Mouse (Mus musculus): ENCODE measurements around the gene Metrn. TPM values are rescaled to one million over a fixed set of nuclear protein-coding genes. Genes with fewer than 3 reads are reported as not detected.
A peak's percentile ranks its signal among the peaks of the same experiment; 100 is the strongest.

Gene Metrn
- polyA plus RNA-seq, 1 experiment from 2014 or later, result 21.4 TPM

DNA sequence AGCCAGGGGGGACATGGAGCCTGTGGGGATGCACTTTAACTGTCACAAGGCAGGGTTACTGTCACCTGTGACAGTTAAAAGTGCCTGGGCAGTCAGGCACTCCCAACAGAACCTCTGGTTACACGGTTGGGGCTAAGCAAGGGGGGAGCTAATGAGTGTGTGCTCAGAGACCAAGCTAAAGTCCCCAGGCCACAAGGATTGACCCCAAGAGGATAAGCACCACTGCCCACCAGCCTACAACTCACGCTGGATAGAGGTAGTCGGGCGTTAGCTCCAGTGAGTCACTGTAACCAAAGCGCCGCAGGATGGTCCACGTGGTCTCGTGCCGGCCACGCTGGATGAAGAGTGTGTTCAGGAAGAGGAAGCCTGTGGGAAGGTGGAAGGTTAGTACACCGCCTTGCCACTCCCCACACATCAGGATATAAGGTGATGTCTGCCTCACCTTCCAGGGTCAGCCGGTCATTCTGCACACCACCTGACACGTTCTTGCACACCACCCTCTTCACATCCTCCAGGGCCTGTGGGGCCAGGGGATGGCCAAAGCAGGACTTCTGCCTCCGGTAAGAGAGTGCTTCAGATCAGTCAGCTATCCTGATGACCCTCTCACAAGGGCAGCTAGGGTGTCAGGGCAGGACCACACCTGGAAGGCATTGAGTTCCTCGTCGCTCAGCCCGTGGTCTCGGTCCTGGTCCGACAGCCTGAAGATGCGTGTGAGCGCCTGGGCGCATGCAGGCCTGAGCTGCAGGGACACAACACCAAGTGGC is 44.4 kb upstream of the Metrn start, which contains the start of gene Gm20683:
TSS of gene Gm20683 (minus strand) at position 647 of the 764 bp plus-strand sequence.
- 0 out of 2 replicates have a peak within 1 kb of the TSS, but pooled peaks have one; percentile 8 for H3K27ac ChIP-seq (ENCODE audit: low read depth, low read length)
- no peak within 1 kb of the TSS for H3K4me2 ChIP-seq (replicated peaks; ENCODE audit: low read depth)
- 89% methylated on average over 22 of the region's 22 CpGs for whole genome bisulfite sequencing
- H3K4me1 ChIP-seq (replicated peaks; ENCODE audit: control insufficient read depth, insufficient read depth, low read length), result peaks cover 4% of the 10 kb centered on the region; the same call in 1 of the 2 replicates
- no peak within 1 kb of the TSS for H3K4me3 ChIP-seq (ENCODE audit: low read depth, low read length)
- no peaks in the 10 kb centered on the region for H3K27me3 ChIP-seq (replicated peaks; ENCODE audit: control insufficient read depth, insufficient read depth, low read length)
- peaks cover 38% of the 10 kb centered on the region for H3K36me3 ChIP-seq (ENCODE audit: control insufficient read depth, insufficient read depth)
- H3K9me3 ChIP-seq (ENCODE audit: control insufficient read depth), result no peaks in the 10 kb centered on the region
- TF ChIP-seq CTCF (IDR thresholded peaks at IDR 0.05; ENCODE audit: low read depth), result no peak
- ATAC-seq, result no peak
- H3K9ac ChIP-seq (ENCODE audit: low read depth, low read length), result no peak within 1 kb of the TSS

DNA sequence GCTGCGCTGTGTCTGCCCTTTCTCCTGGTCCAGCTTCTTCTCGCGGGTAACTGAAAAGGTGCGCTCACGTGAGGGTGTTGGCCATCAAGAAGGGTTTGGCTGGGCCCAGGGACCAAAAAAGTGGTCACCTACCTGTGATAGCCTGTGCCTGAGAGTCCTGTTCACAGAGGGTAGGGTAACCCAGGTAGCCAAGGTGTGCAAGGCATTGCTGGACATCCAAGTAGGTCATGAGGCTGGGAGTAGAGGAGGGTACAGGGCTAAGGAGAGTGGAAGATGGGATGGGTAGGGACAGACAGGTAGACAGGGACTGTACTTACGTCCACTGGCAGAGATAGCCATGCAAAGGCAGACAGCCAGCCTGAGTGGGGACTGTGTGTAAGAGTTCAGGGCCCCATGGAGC is 43.6 kb upstream of the Metrn start:
- no peak for TF ChIP-seq CTCF (IDR thresholded peaks at IDR 0.05; ENCODE audit: low read depth)
- H3K36me3 ChIP-seq (ENCODE audit: control insufficient read depth, insufficient read depth), result peaks cover 42% of the 10 kb centered on the region
- no peak for ATAC-seq
- no peak overlapping the region for H3K4me3 ChIP-seq (ENCODE audit: low read depth, low read length)
- no peaks in the 10 kb centered on the region for H3K27me3 ChIP-seq (replicated peaks; ENCODE audit: control insufficient read depth, insufficient read depth, low read length)
- WGBS, result 96% methylated on average over 6 of the region's 6 CpGs
- H3K27ac ChIP-seq (ENCODE audit: low read depth, low read length), result peak overlapping the region; percentile 85; the same call in 1 of the 2 replicates
- H3K4me1 ChIP-seq (replicated peaks; ENCODE audit: control insufficient read depth, insufficient read depth, low read length), result peaks cover 6% of the 10 kb centered on the region; the same call in 1 of the 2 replicates
- H3K9ac ChIP-seq (ENCODE audit: low read depth, low read length), result no peak overlapping the region
- H3K9me3 ChIP-seq (ENCODE audit: control insufficient read depth), result no peaks in the 10 kb centered on the region
- H3K4me2 ChIP-seq (replicated peaks; ENCODE audit: low read depth), result no peak overlapping the region; the same call in 1 of the 2 replicates

DNA sequence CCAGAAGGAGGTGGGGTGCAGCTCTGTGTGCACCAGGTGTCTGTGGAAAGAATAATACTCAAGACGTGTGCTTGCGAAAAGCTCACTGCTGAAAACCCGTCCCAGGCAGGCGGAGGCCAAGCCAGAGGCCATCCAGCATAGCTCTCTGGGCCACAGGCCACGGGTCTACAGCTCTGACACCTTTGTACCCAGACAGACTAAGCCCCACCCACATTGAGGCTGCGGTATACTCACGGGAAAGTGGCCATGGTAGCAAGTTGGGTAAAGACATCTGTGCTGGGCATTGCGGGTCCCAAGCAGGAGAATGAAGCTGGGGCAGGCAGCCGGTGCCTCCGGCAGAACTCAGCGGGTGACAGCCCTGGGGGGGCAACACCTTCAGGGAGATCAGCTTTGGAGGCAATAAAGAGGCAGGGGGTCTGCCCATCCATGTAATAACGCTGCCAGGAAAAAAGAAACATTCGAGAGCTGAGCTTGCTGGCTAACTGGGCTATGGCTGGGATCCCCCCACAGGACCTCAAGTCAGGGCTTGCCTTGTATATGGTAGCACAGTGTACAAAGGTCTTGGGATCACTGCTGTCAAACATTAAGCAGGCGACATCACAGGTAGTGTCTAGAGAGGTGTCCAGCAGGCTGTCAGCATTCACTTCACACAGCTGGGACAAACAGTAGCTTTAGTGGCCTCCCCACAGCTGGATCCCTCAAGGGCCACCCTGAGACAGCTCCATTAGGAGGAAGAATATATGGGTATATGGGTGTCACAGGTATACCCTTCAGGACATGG is 42.7 kb upstream of the Metrn start:
- peak; percentile 56 for ATAC-seq
- Histone ChIP-seq H3K27ac (ENCODE audit: low read depth, low read length) (peak overlapping the region; percentile 85), H3K36me3 (ENCODE audit: control insufficient read depth, insufficient read depth) (peaks cover 49% of the 10 kb centered on the region), H3K4me3 (ENCODE audit: low read depth, low read length) (no peak overlapping the region), H3K9me3 (ENCODE audit: control insufficient read depth) (no peaks in the 10 kb centered on the region), H3K4me1 (replicated peaks; ENCODE audit: control insufficient read depth, insufficient read depth, low read length) (peaks cover 6% of the 10 kb centered on the region; the same call in 1 of the 2 replicates), H3K4me2 (replicated peaks; ENCODE audit: low read depth) (peak overlapping the region; percentile 44), H3K27me3 (replicated peaks; ENCODE audit: control insufficient read depth, insufficient read depth, low read length) (no peaks in the 10 kb centered on the region), H3K9ac (ENCODE audit: low read depth, low read length) (no peak overlapping the region)
- TF ChIP-seq CTCF (IDR thresholded peaks at IDR 0.05; ENCODE audit: low read depth), result no peak
- WGBS, result 67% methylated on average over 14 of the region's 14 CpGs

DNA sequence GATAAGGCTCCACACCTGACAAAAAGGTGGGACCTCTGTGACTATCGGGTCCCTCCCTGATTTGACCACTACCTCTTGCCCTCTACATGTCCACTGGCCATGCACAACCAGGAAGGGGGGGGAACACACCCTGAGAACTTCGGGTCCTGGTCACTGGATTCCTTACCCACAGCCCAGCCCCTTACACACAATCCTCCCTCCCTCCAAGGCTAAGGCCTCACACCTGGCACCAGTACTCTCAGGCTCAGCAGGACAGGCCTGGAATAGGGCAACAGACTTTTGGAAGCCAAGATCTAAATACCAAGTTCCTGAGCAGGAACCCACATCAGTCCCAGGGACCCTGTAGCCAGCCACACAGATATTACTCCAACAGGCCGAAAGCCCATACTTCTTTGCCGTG is 42.0 kb upstream of the Metrn start:
- Histone ChIP-seq H3K4me3 (ENCODE audit: low read depth, low read length) (no peak overlapping the region), H3K36me3 (ENCODE audit: control insufficient read depth, insufficient read depth) (peaks cover 49% of the 10 kb centered on the region), H3K4me1 (replicated peaks; ENCODE audit: control insufficient read depth, insufficient read depth, low read length) (peaks cover 5% of the 10 kb centered on the region; the same call in 1 of the 2 replicates), H3K27me3 (replicated peaks; ENCODE audit: control insufficient read depth, insufficient read depth, low read length) (no peaks in the 10 kb centered on the region), H3K9me3 (ENCODE audit: control insufficient read depth) (no peaks in the 10 kb centered on the region), H3K9ac (ENCODE audit: low read depth, low read length) (no peak overlapping the region), H3K27ac (ENCODE audit: low read depth, low read length) (peak overlapping the region; percentile 85), H3K4me2 (replicated peaks; ENCODE audit: low read depth) (peak overlapping the region; percentile 44)
- no peak for TF ChIP-seq CTCF (IDR thresholded peaks at IDR 0.05; ENCODE audit: low read depth)
- WGBS, result 80% methylated on average over 4 of the region's 4 CpGs
- no peak for ATAC-seq

DNA sequence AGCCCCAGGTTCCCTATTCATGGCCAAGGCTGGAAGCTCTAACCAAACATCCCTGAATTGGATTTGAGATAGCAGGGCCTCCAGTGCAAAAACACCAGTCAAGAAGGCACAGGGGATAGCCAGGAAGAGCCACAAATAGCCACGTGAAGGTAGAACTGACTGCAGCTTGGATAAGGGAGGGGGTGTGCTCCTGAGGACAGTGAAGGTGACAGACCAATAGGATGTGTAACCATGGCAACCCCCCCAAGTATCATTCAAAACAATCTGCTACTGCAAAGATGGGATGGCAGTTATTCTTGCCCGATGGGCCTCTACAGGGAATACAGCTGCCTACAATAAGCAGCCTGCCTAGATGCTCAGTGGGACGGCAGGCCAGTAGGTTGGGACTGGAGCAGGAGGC is 40.6 kb upstream of the Metrn start:
- no peak overlapping the region for H3K4me3 ChIP-seq (ENCODE audit: low read depth, low read length)
- no peak overlapping the region; the same call in 1 of the 2 replicates for H3K4me2 ChIP-seq (replicated peaks; ENCODE audit: low read depth)
- ATAC-seq, result no peak
- no peaks in the 10 kb centered on the region for H3K27me3 ChIP-seq (replicated peaks; ENCODE audit: control insufficient read depth, insufficient read depth, low read length)
- 0 out of 2 replicates have a peak overlapping the region, but pooled peaks have one; percentile 3 for H3K9ac ChIP-seq (ENCODE audit: low read depth, low read length)
- H3K9me3 ChIP-seq (ENCODE audit: control insufficient read depth), result no peaks in the 10 kb centered on the region
- TF ChIP-seq CTCF (IDR thresholded peaks at IDR 0.05; ENCODE audit: low read depth), result no peak
- peaks cover 48% of the 10 kb centered on the region for H3K36me3 ChIP-seq (ENCODE audit: control insufficient read depth, insufficient read depth)
- peaks cover 2% of the 10 kb centered on the region; the same call in 1 of the 2 replicates for H3K4me1 ChIP-seq (replicated peaks; ENCODE audit: control insufficient read depth, insufficient read depth, low read length)
- no peak overlapping the region for H3K27ac ChIP-seq (ENCODE audit: low read depth, low read length)
- WGBS, result 48% methylated on average over 3 of the region's 3 CpGs

DNA sequence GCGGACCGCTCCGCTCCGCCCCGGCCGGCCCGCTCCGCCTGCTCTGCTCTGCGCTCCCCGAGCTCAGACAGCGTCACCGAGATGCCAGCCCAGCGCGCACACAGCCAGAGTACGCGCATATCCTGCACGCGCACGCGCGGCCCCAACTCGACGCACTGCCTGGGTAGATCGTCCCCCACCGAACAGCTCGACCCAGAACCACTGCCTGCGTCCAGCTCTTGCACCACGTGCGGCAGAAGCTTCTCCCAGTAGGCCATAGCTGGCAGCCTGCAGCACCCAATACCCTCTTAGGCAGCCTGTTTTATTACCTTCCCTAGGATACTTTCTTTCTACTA is 40.1 kb upstream of the Metrn start, which contains the start of gene Rhbdl1:
TSS of gene Rhbdl1 (minus strand) at position 220 of the 335 bp plus-strand sequence.
- no peaks in the 10 kb centered on the region for H3K27me3 ChIP-seq (replicated peaks; ENCODE audit: control insufficient read depth, insufficient read depth, low read length)
- peaks cover 43% of the 10 kb centered on the region for H3K36me3 ChIP-seq (ENCODE audit: control insufficient read depth, insufficient read depth)
- WGBS, result 3% methylated on average over 29 of the region's 29 CpGs
- no peak for TF ChIP-seq CTCF (IDR thresholded peaks at IDR 0.05; ENCODE audit: low read depth)
- H3K27ac ChIP-seq (ENCODE audit: low read depth, low read length), result no peak within 1 kb of the TSS; the same call in 1 of the 2 replicates
- H3K9me3 ChIP-seq (ENCODE audit: control insufficient read depth), result no peaks in the 10 kb centered on the region
- H3K4me1 ChIP-seq (replicated peaks; ENCODE audit: control insufficient read depth, insufficient read depth, low read length), result peaks cover 2% of the 10 kb centered on the region; the same call in 1 of the 2 replicates
- ATAC-seq, result no peak
- peak within 1 kb of the TSS; percentile 93 for H3K4me2 ChIP-seq (replicated peaks; ENCODE audit: low read depth)
- H3K4me3 ChIP-seq (ENCODE audit: low read depth, low read length), result peak within 1 kb of the TSS; percentile 34
- peak within 1 kb of the TSS; percentile 51 for H3K9ac ChIP-seq (ENCODE audit: low read depth, low read length)

Data from intestine, postnatal 0 days (tissue).